Mouse (Mus musculus): ENCODE data around the gene Eya2. TPM values are rescaled to one million over a fixed set of nuclear protein-coding genes. Genes with fewer than 3 reads are reported as not detected.

The Eya2 gene
- 13.3 TPM for polyA plus RNA-seq (2017; shearing (Covaris generic))

DNA sequence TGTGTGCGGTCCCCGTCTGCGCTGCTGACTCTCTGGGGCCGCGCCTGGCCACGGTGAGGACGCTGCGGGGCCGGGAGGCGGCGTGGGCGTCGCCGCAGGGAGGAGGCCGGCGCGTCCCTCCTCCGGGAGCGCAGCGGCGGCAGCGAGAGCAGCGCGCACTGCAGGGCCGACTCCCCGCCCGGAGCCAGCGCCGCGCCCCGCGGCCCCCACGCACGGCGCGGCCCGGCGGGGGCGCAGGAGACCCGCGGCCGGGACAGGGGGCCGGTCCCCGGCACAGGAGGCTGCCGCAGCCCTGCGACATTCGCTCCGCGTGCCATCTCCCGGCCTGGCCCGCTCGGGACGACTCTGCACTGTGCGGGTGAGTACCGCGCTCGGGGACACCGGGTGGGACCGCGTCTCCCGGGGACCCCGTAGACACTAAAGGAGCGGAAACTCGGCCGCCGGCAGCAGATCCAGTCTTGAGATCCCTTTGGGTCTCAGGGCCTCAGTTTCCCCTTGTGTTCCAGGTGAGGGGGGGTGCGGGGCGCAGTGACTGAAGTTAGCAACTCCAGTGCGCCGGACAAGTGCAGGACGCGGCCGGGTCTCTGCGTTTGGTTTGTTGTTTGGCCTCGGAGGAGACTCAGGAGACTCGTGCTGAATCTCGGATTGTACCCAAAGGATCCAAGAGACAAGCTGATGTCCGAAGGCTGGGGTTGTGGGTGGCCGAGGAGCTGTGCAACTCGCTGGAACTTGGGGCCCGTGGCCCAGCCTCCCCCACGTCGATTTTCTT lies at the start of gene Eya2:
TSS of gene Eya2 (plus strand) at position 126 of the 769 bp plus-strand sequence.

Other genes with a start within 250 kb of the Eya2 start
- not detected for gene Zfp663, start 226.3 kb upstream of the Eya2 start, polyA plus RNA-seq (2017; shearing (Covaris generic))
- not detected for gene Zfp334, start 206.8 kb upstream of the Eya2 start, polyA plus RNA-seq (2017; shearing (Covaris generic))
- gene Ocstamp, start 194.6 kb upstream of the Eya2 start, polyA plus RNA-seq (2017; shearing (Covaris generic)), result not detected
- 0.42 TPM for gene Slc13a3, start 121.8 kb upstream of the Eya2 start, polyA plus RNA-seq (2017; shearing (Covaris generic))
- gene Trp53rka, start 101.7 kb upstream of the Eya2 start, polyA plus RNA-seq (2017; shearing (Covaris generic)), result 49.1 TPM
- not detected for gene Slc2a10, start 91.2 kb upstream of the Eya2 start, polyA plus RNA-seq (2017; shearing (Covaris generic))

Data from CD4-positive, CD25-positive, alpha-beta regulatory T cell (primary cell).